Mouse (Mus musculus): ENCODE measurements around the gene Prpf4.

The Prpf4 gene

GRCm38 (mm10) chr4:62389592-62390512, 18.7 kb upstream of the Prpf4 start:
- no peak for DNase-seq (ENCODE audit: low spot score)

GRCm38 (mm10) chr4:62391892-62392291, 16.7 kb upstream of the Prpf4 start:
- DNase-seq (ENCODE audit: low spot score), result no peak

- no peak for DNase-seq (ENCODE audit: low spot score)
These were observed 15.1 kb upstream of the Prpf4 start for GRCm38 (mm10) chr4:62393459-62393858.

- no peak for DNase-seq (ENCODE audit: low spot score)
These were observed 12.8 kb upstream of the Prpf4 start for GRCm38 (mm10) chr4:62395806-62396205.

- DNase-seq (ENCODE audit: low spot score), result no peak
These were observed 10.8 kb upstream of the Prpf4 start for GRCm38 (mm10) chr4:62397616-62398365.

- no peak for DNase-seq (ENCODE audit: low spot score)
These were observed 9.6 kb upstream of the Prpf4 start for GRCm38 (mm10) chr4:62398956-62399355.

- no peak for DNase-seq (ENCODE audit: low spot score)
These were observed 2.5 kb upstream of the Prpf4 start for GRCm38 (mm10) chr4:62406133-62406532.

GRCm38 (mm10) chr4:62407730-62408582, 641 bp upstream of the Prpf4 start:
- peak; percentile 25 for DNase-seq (ENCODE audit: low spot score)

GRCm38 (mm10) chr4:62409615-62410014, 1.0 kb downstream of the Prpf4 start:
- DNase-seq (ENCODE audit: low spot score), result no peak

GRCm38 (mm10) chr4:62410325-62410724, 1.7 kb downstream of the Prpf4 start:
- DNase-seq (ENCODE audit: low spot score), result no peak

- DNase-seq (ENCODE audit: low spot score), result no peak
These were observed 3.0 kb downstream of the Prpf4 start for GRCm38 (mm10) chr4:62411606-62412005.

GRCm38 (mm10) chr4:62418448-62418847, 9.9 kb downstream of the Prpf4 start:
- DNase-seq (ENCODE audit: low spot score), result no peak

- DNase-seq (ENCODE audit: low spot score), result no peak
These were observed 10.5 kb downstream of the Prpf4 start for GRCm38 (mm10) chr4:62419091-62419490.

- DNase-seq (ENCODE audit: low spot score), result no peak
These were observed 17.3 kb downstream of the Prpf4 start for GRCm38 (mm10) chr4:62425891-62426290.

GRCm38 (mm10) chr4:62427978-62428758, 19.6 kb downstream of the Prpf4 start:
- no peak for DNase-seq (ENCODE audit: low spot score)

- DNase-seq (ENCODE audit: low spot score), result no peak
These were observed 21.0 kb downstream of the Prpf4 start for GRCm38 (mm10) chr4:62429616-62430015.

GRCm38 (mm10) chr4:62430678-62431077, 22.1 kb downstream of the Prpf4 start:
- DNase-seq (ENCODE audit: low spot score), result no peak

- DNase-seq (ENCODE audit: low spot score), result no peak
These were observed 22.9 kb downstream of the Prpf4 start for GRCm38 (mm10) chr4:62431522-62431921.

- no peak for DNase-seq (ENCODE audit: low spot score)
These were observed 25.6 kb downstream of the Prpf4 start for GRCm38 (mm10) chr4:62433939-62434870.

GRCm38 (mm10) chr4:62435081-62435480, 26.5 kb downstream of the Prpf4 start, which contains the start of gene Rnf183:
TSS of gene Rnf183 (minus strand) at chr4:62435252.
- no peak for DNase-seq (ENCODE audit: low spot score)

Data from left cerebral cortex, adult 11 months (tissue).